Mouse (Mus musculus) CH12.LX (cell line): Measurements from ENCODE around the gene Ttc17. TPM values are rescaled to one million over a fixed set of nuclear protein-coding genes. Genes with fewer than 3 reads are reported as not detected.

Experiments used
- DNase-seq: peaks from one replicate; pipeline ENCODE4 v3.0.0-alpha.2; 2013; ENCODE audit errors: extremely low read depth
- H3K27ac ChIP-seq: 2 replicates; pipeline ENCODE4 v1.5.1; 2012; ENCODE audit warnings: low read depth, mild to moderate bottlenecking, control low read depth, moderate library complexity; ENCODE audit not compliant: insufficient read depth
- H3K27me3 ChIP-seq: replicated peaks from 2 replicates; pipeline ENCODE3; 2012; ENCODE audit warnings: inconsistent platforms
- H3K36me3 ChIP-seq, 2 experiments: replicated peaks in 1 of 2; 2 replicates each; pipeline versions ENCODE3 to v1.6.1; 2012; ENCODE audit warnings: inconsistent platforms in 1 of 2, low read length in 1 of 2, mild to moderate bottlenecking in 1 of 2, mixed read lengths in 1 of 2, moderate library complexity in 1 of 2; ENCODE audit not compliant: control insufficient read depth in 1 of 2, insufficient read depth in 1 of 2
- H3K4me1 ChIP-seq, 2 experiments: 2 replicates each; pipeline ENCODE4 v1.6.1; 2012; ENCODE audit warnings: inconsistent platforms in 1 of 2, moderate library complexity in 1 of 2; ENCODE audit not compliant: insufficient read depth in 2 of 2, control insufficient read depth in 1 of 2
- H3K4me2 ChIP-seq: 2 replicates; pipeline ENCODE4 v1.6.1; 2012; ENCODE audit warnings: low read depth, mild to moderate bottlenecking, control low read depth; ENCODE audit not compliant: poor library complexity, insufficient read depth, severe bottlenecking
- H3K4me3 ChIP-seq, 3 experiments: fragments of 150-350 bp in 1 of 3; sonication (generic) in 1 of 3; replicated peaks in 1 of 3; 2 replicates each; pipeline versions ENCODE3 to v1.5.1; 2011 to 2012; ENCODE audit warnings: low read depth in 2 of 3, low read length in 2 of 3, mild to moderate bottlenecking in 2 of 3, moderate library complexity in 2 of 3, control low read depth in 1 of 3, improper control_type of control experiment in 1 of 3, inconsistent platforms in 1 of 3, mixed read lengths in 1 of 3; ENCODE audit not compliant: poor library complexity in 1 of 3
- H3K79me2 ChIP-seq: replicated peaks from 2 replicates; pipeline ENCODE4 v1.6.1; 2012; ENCODE audit warnings: mild to moderate bottlenecking, moderate library complexity; ENCODE audit not compliant: control insufficient read depth, poor library complexity, insufficient read depth, severe bottlenecking; ENCODE audit errors: extremely low read depth
- H3K9ac ChIP-seq: 2 replicates; pipeline ENCODE4 v1.6.1; 2012; ENCODE audit warnings: low read depth, mild to moderate bottlenecking, control low read depth, moderate library complexity; ENCODE audit not compliant: insufficient read depth
- H3K9me3 ChIP-seq: replicated peaks from 2 replicates; pipeline ENCODE3; 2012; ENCODE audit warnings: low read length, inconsistent platforms, mixed read lengths
- CTCF ChIP-seq, 2 experiments: IDR thresholded peaks in 1 of 2; conservative IDR thresholded peaks in 1 of 2; 2 replicates each; pipeline ENCODE4 v1.5.1; 2011 to 2012; ENCODE audit warnings: low read depth in 2 of 2, low read length in 2 of 2, improper control_type of control experiment in 1 of 2, inconsistent platforms in 1 of 2, mild to moderate bottlenecking in 1 of 2, moderate library complexity in 1 of 2
- EP300 ChIP-seq: IDR thresholded peaks from 2 replicates; pipeline ENCODE4 v1.6.1; 2011; ENCODE audit warnings: low read length, improper control_type of control experiment
- HCFC1 ChIP-seq: IDR thresholded peaks from 2 replicates; pipeline ENCODE4 v1.6.1; 2012; ENCODE audit warnings: low read depth, mild to moderate bottlenecking, inconsistent platforms, low read length, improper control_type of control experiment
- IRF4 ChIP-seq: IDR thresholded peaks from 2 replicates; pipeline ENCODE4 v1.6.1; 2014; ENCODE audit warnings: low read depth, mild to moderate bottlenecking, inconsistent platforms, low read length, improper control_type of control experiment
- JUN ChIP-seq: IDR thresholded peaks from 2 replicates; pipeline ENCODE4 v1.6.1; 2011; ENCODE audit warnings: low read depth, mild to moderate bottlenecking, low read length, improper control_type of control experiment, moderate library complexity; ENCODE audit not compliant: insufficient read depth
- JUND ChIP-seq: conservative IDR thresholded peaks from 2 replicates; pipeline ENCODE4 v1.6.1; 2011; ENCODE audit warnings: low read depth, low read length, improper control_type of control experiment
- MAFK ChIP-seq: IDR thresholded peaks from 2 replicates; pipeline ENCODE4 v1.6.1; 2011; ENCODE audit warnings: low read length, improper control_type of control experiment; ENCODE audit not compliant: insufficient replicate concordance
- MXI1 ChIP-seq: IDR thresholded peaks from 2 replicates; pipeline ENCODE4 v1.6.1; 2011; ENCODE audit warnings: mild to moderate bottlenecking, low read depth, low read length, improper control_type of control experiment
- MYC ChIP-seq: IDR thresholded peaks from 2 replicates; pipeline ENCODE4 v1.6.1; 2011; ENCODE audit warnings: low read depth, mild to moderate bottlenecking, improper control_type of control experiment, low read length
- NRF1 ChIP-seq: IDR thresholded peaks from 2 replicates; pipeline ENCODE4 v1.6.1; 2014; ENCODE audit warnings: low read depth, mild to moderate bottlenecking, inconsistent platforms, low read length, improper control_type of control experiment, moderate library complexity
- RAD21 ChIP-seq: IDR thresholded peaks from 2 replicates; pipeline ENCODE4 v1.6.1; 2011; ENCODE audit warnings: low read depth, mild to moderate bottlenecking, low read length, improper control_type of control experiment, moderate library complexity
- RCOR1 ChIP-seq: conservative IDR thresholded peaks from 2 replicates; pipeline ENCODE4 v1.6.1; 2012; ENCODE audit warnings: low read depth, mild to moderate bottlenecking, inconsistent platforms, low read length, improper control_type of control experiment
- SMC3 ChIP-seq: IDR thresholded peaks from 2 replicates; pipeline ENCODE4 v1.6.1; 2011; ENCODE audit warnings: low read depth, low read length, improper control_type of control experiment
- TBP ChIP-seq: conservative IDR thresholded peaks from 2 replicates; pipeline ENCODE4 v1.6.1; 2011; ENCODE audit warnings: low read depth, low read length, improper control_type of control experiment
- USF2 ChIP-seq: conservative IDR thresholded peaks from 2 replicates; pipeline ENCODE4 v1.6.1; 2011; ENCODE audit warnings: low read depth, low read length, improper control_type of control experiment
- ZC3H11A ChIP-seq: IDR thresholded peaks from 2 replicates; pipeline ENCODE4 v1.6.1; 2012; ENCODE audit warnings: low read depth, mild to moderate bottlenecking, inconsistent platforms, low read length, improper control_type of control experiment
- ZMIZ1 ChIP-seq: IDR thresholded peaks from 2 replicates; pipeline ENCODE4 v1.6.1; 2012; ENCODE audit warnings: low read depth, mild to moderate bottlenecking, inconsistent platforms, low read length, improper control_type of control experiment
- ZNF384 ChIP-seq: IDR thresholded peaks from 2 replicates; pipeline ENCODE4 v1.6.1; 2012; ENCODE audit warnings: low read depth, low read length, improper control_type of control experiment, inconsistent platforms
- dilution Hi-C: fragments of 300-500 bp; cut with MboI; formaldehyde crosslinking; loops from 2 replicates; pipeline ENCODE4 v1.14.3; 2020; ENCODE audit warnings: low sequenced_read_pairs; ENCODE audit not compliant: extremely low pct_unique_long_range_greater_than_20kb, extremely low pct_ligation_motif_present
- in situ Hi-C: fragments of 300-500 bp; cut with MboI; formaldehyde crosslinking; loops from 3 replicates; pipeline ENCODE4 v1.14.3; 2019; ENCODE audit warnings: low sequenced_read_pairs, low pct_ligation_motif_present, low pct_unique_long_range_greater_than_20kb, mixed read lengths
- polyA plus RNA-seq: library from polyadenylated mRNA; unstranded; fragments of >175 nt; gene quantifications from 2 replicates; pipeline ENCODE4 v1.2.1, GENCODE M21; 2012; ENCODE audit warnings: low read depth; ENCODE audit not compliant: insufficient read length
- total RNA-seq, 2 experiments: library from RNA; depleted of rRNA; stranded (reverse); fragments of 300-350 nt in 1 of 2; fragments of >200 nt in 1 of 2; gene quantifications; 2 replicates each; pipeline ENCODE4 v1.2.3; 2012 to 2014

Gene Ttc17
- total and polyA plus RNA-seq, 3 experiments: 13.2 to 17.9 (median 13.8) TPM

GRCm38 (mm10) chr2:94287435-94287834 is 119.1 kb downstream of the Ttc17 start:
- no peak overlapping the region for H3K4me3 ChIP-seq
- in situ Hi-C loops (loop anchor here (25.0 kb wide), 2 partner anchors 250 to 425 kb away; partner anchors contain the start of gene Accsl), dilution Hi-C loops (no loop called here)
- peaks cover 53% of the 10 kb centered on the region for H3K27me3 ChIP-seq
- no peaks in the 10 kb centered on the region for H3K9me3 ChIP-seq
- no peaks in the 10 kb centered on the region for H3K36me3 ChIP-seq
- H3K4me1 ChIP-seq: peaks cover 3 to 5% of the 10 kb centered on the region in 2 experiments; a peak in 1 of 4 replicates
- no peak overlapping the region for H3K27ac ChIP-seq
- no peak overlapping the region for H3K9ac ChIP-seq
- H3K4me2 ChIP-seq: no peak overlapping the region
- DNase-seq: no peak
- H3K79me2 ChIP-seq: no peaks in the 10 kb centered on the region
- no peak for TF ChIP-seq SMC3
- no peak for TF ChIP-seq MYC
- TF ChIP-seq JUN: no peak
- TF ChIP-seq ZMIZ1: no peak
- TF ChIP-seq USF2: no peak
- TF ChIP-seq IRF4: no peak
- no peak for TF ChIP-seq JUND
- TF ChIP-seq EP300: no peak
- no peak for TF ChIP-seq RCOR1
- TF ChIP-seq, all 38 proteins: peak for 0

DNA sequence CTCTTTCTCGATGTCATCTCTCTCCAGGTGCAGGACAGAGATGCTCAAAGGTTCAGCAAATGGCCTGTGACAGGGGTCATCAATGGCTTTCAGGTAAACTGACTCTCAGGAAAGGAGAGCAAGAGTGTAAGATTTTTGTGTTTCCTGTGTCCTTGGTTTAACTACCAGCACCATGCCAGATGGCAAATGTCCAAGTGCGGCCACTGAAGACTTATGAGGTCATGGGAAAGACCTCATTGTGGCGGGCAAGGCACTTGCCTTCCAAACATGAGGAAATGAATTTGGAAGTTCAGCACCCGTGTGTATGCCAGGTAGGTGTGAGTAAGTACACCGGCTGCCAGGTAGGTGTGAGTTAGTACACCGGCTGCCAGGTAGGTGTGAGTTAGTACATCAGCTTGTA is 123.0 kb downstream of the Ttc17 start:
- Histone ChIP-seq H3K9me3 (no peaks in the 10 kb centered on the region), H3K36me3 (no peaks in the 10 kb centered on the region), H3K27me3 (peaks cover 59% of the 10 kb centered on the region), H3K79me2 (no peaks in the 10 kb centered on the region), H3K4me2 (no peak overlapping the region), H3K4me3 (no peak overlapping the region), H3K9ac (no peak overlapping the region), H3K27ac (no peak overlapping the region), H3K4me1 (peaks cover 3 to 5% of the 10 kb centered on the region in 2 experiments; a peak in 1 of 4 replicates)
- dilution Hi-C loops: no loop called here
- TF ChIP-seq ZC3H11A (no peak), TBP (no peak), MAFK (no peak), ZNF384 (no peak), HCFC1 (no peak), RAD21 (no peak), MXI1 (no peak), CTCF (conservative IDR thresholded peaks at IDR 0.05 in 1 of 2, IDR thresholded peaks at IDR 0.05 in 1 of 2; ENCODE audit: low read depth in 2 of 2, low read length in 2 of 2) (no peak), NRF1 (no peak), EP300 (no peak)
- no peak for DNase-seq
- in situ Hi-C loops: loop anchor here (25.0 kb wide), 2 partner anchors 246 to 421 kb away; partner anchors contain the start of gene Accsl
